Mouse (Mus musculus): ENCODE measurements at regions not wholly inside any gene's neighbourhood (a gene's known extent, or its start where the extent isn't known, plus 50 kb on each side); places are given as distances from the start of the nearest gene placed in this dataset.

DNA sequence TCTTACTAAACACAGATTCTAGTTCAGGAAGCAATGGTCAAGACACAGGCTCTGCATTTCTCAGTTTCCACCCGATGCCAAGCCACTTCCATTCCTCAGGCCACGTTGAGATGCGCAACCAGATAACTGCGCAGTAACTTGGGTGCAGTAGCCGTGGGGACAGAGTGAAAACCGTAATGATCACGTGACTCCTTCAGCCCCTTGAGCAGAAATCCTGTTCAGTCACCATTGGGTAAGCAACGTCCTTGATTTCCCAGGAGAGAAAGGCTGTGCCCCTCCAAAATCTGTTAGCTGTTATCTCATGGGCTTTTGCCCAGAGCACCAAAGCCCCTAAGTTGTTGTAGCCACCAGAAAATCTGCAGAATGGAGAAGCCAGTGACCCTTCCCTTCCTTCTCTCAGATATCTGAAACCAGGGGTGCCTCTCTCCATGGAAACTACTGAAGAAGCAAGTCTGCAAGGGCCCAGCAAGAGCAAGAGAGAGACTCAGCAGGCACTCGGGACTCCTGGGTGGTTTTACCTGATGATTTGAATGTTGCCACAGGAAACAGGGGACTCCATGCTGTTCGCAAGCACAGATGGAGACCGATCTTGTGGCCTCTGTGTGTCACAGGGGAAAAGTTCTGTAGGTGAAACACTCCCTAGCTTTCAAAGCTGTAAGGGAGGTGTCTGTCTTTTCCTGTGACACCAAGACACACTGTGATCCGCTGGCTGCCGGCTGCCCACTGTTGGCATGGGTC is 126.7 kb downstream of the Lmo4 start:
- no peak for DNase-seq (ENCODE audit: extremely low read depth, low read depth, low spot score)

DNA sequence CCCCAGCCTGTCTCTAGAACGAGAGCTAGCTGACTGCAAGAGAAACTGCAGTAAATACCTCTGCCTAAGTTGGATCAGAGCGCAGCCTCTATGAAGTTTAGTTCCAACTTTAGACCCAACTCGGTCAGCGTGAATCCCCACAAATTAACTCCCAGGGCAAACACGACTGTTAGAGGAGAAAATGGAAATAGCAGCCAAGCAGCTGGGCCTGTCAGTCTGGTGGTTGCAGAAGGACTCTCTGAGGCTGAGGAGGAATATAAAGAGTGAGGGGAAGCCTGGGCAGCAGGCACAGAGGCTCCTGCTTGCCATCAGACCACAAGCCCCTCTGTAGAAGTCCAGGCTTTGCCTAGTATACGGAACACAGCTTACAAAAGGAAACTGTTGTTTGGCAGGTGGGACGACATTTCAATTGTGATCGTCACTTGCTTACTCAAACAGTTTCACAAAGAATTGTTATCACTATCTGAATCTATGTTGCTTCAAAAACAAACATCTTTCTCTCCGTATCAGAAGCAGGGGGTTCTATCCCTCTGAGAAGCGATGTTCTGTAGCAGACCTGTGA is 135.0 kb downstream of the Lmo4 start:
- DNase-seq (ENCODE audit: extremely low read depth, low read depth, low spot score): no peak

DNA sequence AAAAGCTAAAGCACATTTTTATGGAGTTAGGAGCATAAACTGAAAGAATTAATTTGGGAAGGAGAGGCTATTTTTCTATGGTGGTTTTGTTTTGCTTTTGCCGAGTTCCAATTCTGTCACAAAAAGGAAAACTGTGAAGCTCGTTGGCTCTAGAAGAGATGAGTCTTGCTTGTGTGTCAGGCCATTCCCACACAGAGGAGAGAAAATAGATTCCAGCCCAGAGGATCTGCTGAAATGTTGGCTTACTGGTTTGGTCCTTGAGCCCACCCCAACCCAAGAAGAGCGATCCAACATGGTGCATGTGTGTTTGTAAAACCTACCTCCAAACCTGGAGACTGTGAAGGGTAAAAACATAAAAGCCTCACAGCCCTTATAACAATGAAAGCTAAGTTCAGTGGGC is 138.0 kb downstream of the Lmo4 start:
- DNase-seq (ENCODE audit: extremely low read depth, low read depth, low spot score): no peak

DNA sequence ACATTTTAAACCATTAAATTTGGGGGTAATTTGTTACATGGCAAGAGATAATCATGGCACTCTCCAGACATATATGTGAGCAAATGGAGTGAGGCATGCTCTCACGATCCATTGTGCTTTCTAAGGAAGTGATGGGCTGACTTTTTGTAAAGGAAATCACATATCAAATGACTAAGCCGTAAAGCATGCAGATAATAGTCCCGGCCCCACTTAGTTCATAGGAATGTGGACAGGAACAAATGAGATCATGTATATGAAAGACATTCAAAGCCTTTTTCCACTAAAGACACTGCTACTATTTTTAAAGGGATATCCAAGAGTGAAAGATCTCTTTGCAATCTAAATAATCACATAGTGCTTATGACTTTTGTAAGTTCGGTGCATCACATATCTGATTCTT is 146.9 kb downstream of the Lmo4 start:
- DNase-seq (ENCODE audit: extremely low read depth, low read depth, low spot score): no peak

DNA sequence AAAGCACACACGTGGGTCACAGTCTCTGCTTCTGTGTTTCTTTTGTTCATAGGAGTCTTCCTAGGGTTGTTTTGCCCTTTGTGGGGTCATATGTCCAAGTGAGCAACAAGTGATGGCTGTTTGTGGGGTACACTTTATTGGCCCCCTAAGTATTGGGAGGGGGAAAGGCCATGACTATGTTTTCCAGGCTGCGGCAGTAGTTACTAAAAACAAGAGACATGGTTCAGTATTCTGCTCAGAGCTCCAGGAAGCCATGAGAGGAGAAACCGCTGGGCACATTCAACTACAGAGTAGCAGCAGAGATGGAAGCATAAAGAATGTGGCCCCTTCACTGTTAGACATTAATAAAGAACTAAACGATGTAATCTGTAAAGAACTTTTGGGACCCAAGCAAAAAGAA is 154.7 kb downstream of the Lmo4 start:
- DNase-seq (ENCODE audit: extremely low read depth, low read depth, low spot score): no peak

DNA sequence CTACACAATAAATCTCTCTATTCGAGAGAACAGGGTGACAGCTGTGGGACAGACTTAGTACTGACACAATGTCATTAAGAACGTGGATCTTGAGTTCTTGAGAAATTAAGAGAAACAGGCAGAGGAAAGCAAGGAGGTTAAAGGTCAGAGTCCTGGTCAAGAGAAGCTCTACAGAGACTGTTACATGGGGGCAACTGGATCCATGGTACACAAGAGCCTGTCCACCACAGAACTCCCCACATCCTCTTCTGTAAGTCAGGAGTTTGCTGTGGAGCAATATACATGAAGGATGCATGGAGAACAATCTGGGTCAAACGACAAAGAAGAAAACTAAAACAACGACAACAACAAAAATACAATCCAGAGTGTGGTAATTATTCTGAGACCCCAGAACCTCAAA is 155.8 kb downstream of the Lmo4 start:
- DNase-seq (ENCODE audit: extremely low read depth, low read depth, low spot score): no peak

DNA sequence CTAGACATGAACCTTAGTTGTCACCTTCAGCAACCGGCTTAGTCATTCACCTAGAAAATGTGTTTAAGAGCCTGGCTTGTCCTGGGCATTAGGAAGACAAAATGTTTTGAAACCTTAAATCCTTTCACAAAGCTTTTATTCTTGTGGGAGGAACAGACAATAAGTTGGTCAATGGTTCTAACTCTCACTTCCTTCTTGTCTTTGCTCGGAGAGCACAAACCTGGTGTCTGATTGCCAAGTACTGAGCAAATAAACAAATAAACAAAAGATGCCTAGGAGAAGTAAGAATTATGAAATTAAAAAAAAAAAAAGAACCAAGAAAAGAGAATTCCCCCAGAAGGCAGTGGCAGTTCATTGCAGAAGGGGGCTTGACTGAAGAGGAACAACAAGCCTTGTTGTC is 160.7 kb downstream of the Lmo4 start:
- peak; percentile 25 for DNase-seq (ENCODE audit: extremely low read depth, low read depth, low spot score)

DNA sequence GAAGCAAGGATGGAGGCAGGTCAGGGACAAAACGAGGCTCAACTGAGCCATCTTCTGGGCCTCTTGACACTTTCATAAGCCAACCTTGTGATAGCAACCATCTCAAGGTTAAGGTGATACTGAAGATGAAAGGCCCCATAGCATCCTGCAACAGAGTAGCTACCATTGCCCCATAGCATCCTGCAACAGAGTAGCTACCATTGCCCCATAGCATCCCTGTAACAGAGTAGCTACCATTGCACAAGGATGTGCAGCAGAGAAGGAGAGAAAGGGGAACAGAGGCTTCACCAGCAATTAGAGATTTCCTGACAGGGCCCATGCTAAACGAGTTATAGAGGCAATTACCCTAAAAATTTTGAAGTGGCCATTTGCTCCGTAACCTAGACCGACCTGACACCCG is 163.2 kb downstream of the Lmo4 start:
- DNase-seq (ENCODE audit: extremely low read depth, low read depth, low spot score): no peak

DNA sequence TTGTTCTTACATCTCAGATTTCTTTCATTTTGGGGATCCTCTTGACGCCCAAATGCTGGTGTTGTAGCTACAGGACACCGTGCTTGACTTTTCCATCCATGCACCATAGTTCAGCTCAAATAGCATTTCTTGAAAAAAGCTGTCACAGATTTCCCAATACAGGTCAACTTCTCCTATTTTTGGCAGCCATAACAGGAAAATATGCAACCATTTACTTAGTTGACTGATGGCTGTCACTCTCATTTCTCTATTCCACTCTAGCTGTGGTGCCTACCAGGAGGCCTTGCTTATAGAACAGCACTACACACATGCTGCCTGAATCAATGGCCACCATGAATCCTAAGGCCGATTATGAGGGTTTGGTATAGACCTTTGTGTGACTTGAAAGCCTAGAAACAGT is 165.5 kb downstream of the Lmo4 start:
- no peak for DNase-seq (ENCODE audit: extremely low read depth, low read depth, low spot score)

DNA sequence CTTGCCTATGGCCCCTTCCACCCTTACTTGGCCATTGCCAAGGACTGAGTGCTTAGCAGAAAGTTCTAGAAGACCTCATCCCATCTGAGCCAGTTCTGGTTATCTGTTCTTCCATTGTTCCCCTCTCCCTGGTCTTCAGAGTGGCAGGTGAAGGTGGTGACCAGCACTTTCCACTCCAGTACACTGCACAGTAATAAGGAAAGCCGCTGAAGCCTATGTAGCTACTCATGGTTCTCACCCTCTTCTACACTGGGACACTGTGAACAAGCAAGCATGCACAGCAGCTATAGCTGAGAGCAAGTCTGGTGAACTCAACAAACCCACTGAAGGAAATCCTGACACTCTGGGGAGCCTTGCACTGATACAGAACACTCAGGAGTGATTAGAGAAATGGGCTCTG is 175.4 kb downstream of the Lmo4 start:
- no peak for DNase-seq (ENCODE audit: extremely low read depth, low read depth, low spot score)

DNA sequence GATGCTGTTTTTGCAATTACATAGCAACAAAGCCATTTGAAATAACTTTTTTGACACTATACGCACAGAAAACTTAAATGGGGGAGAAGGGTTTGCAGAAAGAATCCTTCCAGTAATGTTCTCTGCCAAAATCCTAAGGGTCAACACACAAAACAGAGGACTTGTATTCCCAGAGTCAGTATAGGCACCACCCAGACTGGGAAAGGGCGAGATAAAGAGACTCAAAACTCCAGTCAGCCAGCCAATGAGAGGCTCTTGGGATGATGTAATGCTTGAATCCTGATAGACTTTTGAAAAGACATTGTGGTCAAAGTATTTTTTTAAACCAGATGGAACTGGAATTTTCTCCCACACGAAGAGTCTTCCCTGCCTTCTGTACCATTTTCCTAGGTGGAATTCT is 175.9 kb downstream of the Lmo4 start:
- no peak for DNase-seq (ENCODE audit: extremely low read depth, low read depth, low spot score)

DNA sequence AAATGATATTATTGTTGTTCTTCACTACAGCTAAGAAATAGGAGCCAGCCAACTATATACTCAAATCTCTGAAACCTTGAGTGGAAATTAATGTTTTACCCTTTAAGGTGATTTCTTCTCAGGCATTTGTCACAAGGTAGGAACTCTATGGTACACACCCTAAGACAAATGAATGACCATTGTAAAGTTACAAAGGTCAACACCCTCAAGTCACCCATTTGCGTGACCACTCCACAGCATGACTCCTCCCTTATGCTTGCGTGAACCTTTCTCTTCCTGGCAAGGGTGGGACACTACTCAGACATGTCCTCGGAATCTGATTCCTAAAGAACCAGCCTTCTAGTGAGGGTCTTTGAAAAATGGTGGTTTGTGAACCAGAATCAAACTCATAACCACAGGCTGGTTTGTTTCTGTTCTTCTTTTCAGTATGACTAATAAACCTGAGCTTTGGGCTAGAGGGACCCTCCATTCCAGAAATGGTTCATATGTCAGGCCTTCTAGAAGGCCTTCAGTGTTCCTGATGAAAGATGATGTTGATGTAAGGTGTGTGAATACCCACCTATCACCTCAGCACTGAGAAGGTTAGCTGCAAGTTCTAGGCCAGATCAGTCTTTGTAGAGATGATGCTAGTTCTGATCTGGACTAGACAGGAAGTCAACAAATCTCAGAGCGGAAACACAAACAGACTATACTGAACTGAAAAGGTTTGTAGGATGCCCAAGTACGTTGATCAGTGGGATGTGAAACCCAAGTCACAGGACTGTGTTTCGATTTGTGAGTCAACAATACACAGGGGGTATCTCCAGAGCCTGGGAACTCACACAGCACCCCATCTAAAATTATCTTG is 177.7 kb downstream of the Lmo4 start:
- DNase-seq (ENCODE audit: extremely low read depth, low read depth, low spot score): no peak

DNA sequence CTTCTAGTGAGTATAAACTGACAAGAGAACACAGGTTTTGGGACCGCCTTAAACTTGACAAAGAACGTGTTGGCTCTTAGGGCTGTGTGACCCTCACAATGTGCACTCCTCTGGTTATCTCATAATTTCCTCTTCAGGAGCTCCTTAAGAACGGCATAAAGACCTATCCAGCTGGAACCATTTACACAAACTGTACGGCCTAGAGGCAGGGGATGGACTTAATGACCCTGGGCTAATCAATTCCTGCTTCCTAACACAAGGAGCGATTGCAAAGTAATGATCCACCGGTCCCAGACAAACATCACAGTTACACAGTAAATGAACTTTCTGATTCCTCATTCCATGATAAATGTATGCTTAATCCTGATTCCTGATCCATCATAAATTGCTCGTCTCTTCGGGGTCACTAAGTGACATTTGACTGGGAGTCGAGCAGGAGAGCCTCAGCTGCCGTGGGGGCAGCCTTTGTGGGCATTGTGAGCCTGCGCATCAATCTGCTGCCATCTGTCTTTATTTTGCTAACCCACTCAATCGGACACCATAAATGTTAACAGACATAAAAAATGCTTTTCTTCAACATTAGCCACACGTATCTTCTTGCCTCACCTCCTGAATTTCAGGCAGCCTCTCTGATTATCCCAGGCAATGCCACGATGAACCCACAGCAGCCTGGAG is 179.4 kb downstream of the Lmo4 start:
- no peak for DNase-seq (ENCODE audit: extremely low read depth, low read depth, low spot score)

DNA sequence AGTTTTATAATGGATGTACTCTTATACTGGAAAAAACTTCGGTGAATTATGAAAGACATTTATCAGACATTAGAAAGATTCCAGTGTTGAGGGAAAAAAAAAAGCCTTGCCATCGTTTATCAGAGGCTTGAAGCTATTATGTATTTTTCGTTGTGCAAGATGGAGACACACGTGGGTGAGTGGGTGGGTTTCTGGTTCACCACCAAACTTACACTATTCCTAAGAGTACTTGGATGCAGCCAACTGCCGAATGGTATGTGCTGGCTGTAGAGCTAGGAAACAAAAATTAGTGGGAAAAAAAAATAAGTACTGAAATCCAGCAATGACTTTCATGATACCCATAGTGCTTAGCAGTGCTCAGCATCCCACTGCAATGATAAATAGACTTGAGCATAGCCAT is 180.8 kb downstream of the Lmo4 start:
- DNase-seq (ENCODE audit: extremely low read depth, low read depth, low spot score): no peak

DNA sequence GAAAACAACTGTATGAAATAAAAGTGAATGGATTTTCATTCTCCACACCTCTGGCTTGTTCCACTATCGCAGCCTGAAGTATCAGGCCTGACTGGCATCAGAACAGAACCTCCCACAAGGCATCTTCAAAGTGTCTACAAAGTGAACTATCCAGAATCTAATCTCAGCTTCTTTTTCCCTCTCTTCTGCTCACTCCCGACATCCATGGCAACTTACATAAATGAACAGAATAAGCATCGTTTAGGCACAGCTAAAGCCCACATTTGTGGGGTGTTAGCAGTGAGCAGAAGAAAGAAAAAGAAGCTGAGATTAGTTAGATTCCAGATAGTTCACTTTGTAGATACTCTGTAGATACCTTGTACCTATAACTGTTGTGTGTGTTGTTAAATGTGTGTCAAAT is 182.0 kb downstream of the Lmo4 start:
- no peak for DNase-seq (ENCODE audit: extremely low read depth, low read depth, low spot score)

DNA sequence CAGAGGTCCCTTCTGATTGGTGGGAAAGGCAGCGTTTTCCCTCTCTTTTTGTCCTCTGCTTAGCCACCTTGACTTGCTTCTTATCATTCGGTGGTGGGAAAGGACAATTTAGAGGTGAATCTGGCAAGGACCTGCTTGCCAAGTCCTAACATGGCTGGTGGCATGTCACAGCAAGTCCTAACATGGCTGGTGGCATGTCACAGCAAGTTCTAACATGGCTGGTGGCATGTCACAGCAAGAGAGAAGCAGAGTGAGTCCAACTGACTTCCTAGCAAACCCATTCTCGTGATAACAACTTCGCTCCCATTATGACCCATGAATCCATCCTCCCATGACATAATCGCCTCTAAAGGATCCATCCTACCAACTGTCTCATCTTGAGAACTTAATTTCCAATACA is 183.1 kb downstream of the Lmo4 start:
- DNase-seq (ENCODE audit: extremely low read depth, low read depth, low spot score): no peak

DNA sequence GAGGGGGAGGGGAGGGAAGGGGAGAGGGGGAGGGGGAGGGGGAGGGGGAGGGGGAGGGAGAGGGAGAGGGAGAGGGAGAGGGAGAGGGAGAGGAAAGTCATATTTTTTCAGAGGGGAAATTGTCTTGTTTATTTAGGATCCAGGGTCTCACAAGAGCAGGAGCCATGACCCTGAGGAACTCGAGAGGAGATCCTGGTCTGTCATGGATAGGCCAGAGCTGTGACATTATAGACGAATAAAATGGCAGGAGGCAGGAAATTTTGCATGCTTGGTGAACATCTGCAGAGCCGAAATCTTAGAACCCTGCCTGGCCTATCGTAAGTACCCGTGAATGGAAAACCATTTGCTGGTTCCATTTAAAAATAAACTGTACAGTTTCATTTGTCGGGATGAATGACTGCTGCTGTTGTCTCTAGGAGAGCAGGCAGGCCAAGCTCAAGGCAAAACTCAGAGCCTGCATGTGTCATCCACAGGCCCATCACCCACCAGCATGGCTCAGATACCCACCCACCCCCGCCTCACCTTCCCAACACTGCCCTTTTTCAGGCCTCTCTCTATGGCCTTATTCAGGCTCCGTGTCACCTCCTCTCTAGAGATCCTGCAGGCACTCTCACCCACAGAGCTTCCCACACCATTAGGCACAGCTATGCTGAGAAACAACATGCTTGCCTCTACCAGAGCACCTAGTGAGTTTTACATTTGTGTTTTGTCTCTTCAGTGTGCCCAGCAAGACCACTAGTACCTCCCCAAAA is 184.7 kb downstream of the Lmo4 start:
- DNase-seq (ENCODE audit: extremely low read depth, low read depth, low spot score): no peak

DNA sequence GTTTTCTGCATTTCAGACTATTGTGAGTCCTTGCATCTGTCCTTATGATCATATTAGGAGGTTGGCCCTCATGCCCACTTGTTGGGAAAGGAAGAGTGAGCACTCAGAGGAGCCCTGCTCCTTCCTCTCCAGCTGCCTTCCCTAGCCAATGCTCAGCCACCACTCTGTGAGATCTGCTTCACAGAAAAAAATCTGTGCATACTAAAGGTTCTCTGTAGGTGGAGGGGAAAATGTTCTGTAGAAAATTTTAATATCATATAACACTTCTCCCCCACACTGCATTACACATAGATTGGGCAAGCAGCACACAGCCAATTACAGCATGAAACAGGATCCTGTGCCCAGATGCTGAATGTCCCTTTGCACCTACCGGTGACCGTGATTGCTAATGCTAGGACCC is 185.7 kb downstream of the Lmo4 start:
- DNase-seq (ENCODE audit: extremely low read depth, low read depth, low spot score): no peak

DNA sequence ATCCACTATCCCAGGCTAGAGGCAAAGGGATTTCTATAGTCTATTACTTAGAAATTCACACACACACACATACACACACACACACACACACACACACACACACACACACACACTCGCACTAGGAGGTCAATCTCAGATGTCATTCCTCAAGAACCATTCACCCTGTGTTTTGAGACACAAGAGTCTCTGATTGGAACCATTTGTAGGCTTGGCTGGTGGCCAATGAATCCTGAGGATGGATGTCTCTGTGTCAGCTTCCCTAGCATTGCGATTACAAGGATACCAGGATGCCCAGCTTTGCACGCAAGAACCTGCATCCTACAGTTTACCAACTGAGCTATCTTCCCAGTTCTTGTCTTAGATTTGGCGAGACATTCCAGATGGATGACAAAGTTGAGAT is 186.5 kb downstream of the Lmo4 start:
- DNase-seq (ENCODE audit: extremely low read depth, low read depth, low spot score): no peak

DNA sequence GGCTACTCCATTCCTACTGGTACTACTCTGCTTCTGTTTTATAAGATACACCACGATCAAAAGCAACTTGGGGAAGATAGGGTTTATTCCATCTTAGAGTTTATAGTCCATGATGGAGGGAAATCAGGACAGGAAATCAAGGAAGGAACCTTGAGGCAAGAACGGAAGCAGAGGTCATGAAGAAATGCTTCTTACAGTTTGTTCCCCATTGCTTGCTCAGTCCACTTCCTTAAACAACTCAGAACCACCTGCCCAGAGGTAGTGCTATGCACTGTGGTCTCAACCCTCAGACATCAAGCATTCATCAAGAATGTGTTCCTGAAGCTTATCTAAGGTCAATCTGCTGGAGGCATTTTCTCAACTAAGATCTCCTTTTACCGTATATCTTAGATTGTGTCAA is 189.8 kb downstream of the Lmo4 start:
- no peak for DNase-seq (ENCODE audit: extremely low read depth, low read depth, low spot score)

DNA sequence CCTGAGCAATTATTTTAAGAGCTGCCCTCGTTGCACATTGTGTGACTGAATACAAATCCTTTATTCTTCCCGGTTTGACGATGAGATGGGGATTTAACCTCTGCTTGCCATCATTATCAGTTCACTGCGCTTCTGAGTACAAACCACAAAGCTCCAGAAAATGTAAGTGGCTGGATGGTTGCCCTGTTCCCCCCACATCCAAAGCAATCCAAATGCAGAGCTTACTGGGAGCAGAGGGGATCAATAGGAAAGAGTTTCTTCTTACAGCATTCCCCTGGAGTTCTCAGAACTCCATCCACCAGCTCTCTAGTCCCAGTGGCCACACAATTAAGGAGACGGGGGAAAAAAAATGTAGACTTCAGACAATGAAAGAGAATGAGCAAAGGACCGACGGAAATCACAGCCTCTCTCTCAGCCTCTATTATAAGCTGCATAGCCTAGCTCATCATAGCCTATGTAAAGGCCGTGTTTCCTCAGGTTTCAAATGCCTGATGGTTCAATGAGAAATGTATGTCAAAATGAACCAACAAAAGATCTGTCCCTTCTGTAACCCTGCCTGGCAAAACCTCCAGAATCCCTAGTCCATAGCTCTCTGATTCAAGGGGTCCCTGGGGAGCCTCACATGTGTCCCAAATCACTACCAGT is 191.4 kb downstream of the Lmo4 start:
- no peak for DNase-seq (ENCODE audit: extremely low read depth, low read depth, low spot score)
